In genomic region chr1:58739529-58739928, GRCm38 (mm10) we compare ENCODE assay signal across 11 mouse cellular contexts. TPM values are rescaled to one million over a fixed set of nuclear protein-coding genes. Genes with fewer than 3 reads are reported as not detected.
DNase-seq lines count a peak whose midpoint lies in the region; ATAC-seq lines count a peak whose summit lies in the region.
"Had no signal": no experiment of that assay in that cellular context is flagged by ENCODE, and none has a peak within 500 bp of the region (broad histone marks: within the 10 kb centered on the region; RNA-seq: fewer than 3 reads in every experiment).

No protein-coding gene starts in this region.

- no peak for ATAC-seq in CD4-positive, CD25-positive, alpha-beta regulatory T cell, adult 4 months
- ATAC-seq: inflammation-experienced regulatory T-cells, adult 6 months had no signal

- intact Hi-C loops in left cerebral cortex, postnatal 14 days (cut with DNase I): no loop called here

- DNase-seq in CD4-positive, CD25-positive, alpha-beta regulatory T cell, adult 2 months (ENCODE audit: low read depth, low spot score): peak; percentile 27
- peak; percentile 54 to 62 for DNase-seq in cerebellum, adult 18-20 months
- DNase-seq in frontal cortex, postnatal 36 days (ENCODE audit: low spot score in 2 of 2): peak; percentile 74 to 85
- peak; percentile 65 to 89 for DNase-seq in left cerebral cortex, postnatal 14 days (ENCODE audit: low spot score in 2 of 2)
- no peak for DNase-seq in thymus, postnatal 14 days
- no peak for DNase-seq in adipocyte (ENCODE audit: low spot score)
- DNase-seq in lung, postnatal 4 days: no peak

RNA-seq across cellular contexts. Expression of gene Cflar, which starts 28.2 kb away (rescaled TPM):
- polyA plus RNA-seq in CD4-positive, CD25-positive, alpha-beta regulatory T cell, adult 4 months (2017; shearing (Covaris generic)): 100 to 1,000 TPM; 158 to 204 TPM
- total RNA-seq in left cerebral cortex, postnatal 14 days (2021): 10 to 100 TPM; 24.0 to 24.5 TPM

RNA-seq across cellular contexts. Expression of gene Als2cr12, which starts 43.7 kb away (rescaled TPM):
- under 1 TPM in 1 of 2 experiments, not detected in 1; 0.16 TPM for polyA plus RNA-seq in CD4-positive, CD25-positive, alpha-beta regulatory T cell, adult 4 months (2017; shearing (Covaris generic))
- not detected for total RNA-seq in left cerebral cortex, postnatal 14 days (2021)
- polyA plus RNA-seq: heart, embryonic 14.5 days; inflammation-experienced regulatory T-cells, adult 6 months; macrophage had no signal

RNA-seq across cellular contexts. Expression of gene Casp8, which starts 55.6 kb away (rescaled TPM):
- polyA plus RNA-seq in CD4-positive, CD25-positive, alpha-beta regulatory T cell, adult 4 months (2017; shearing (Covaris generic)): 100 to 1,000 TPM; 197 to 203 TPM
- 1 to 10 TPM; 4.2 to 4.7 TPM for total RNA-seq in left cerebral cortex, postnatal 14 days (2021)

Comparison
In these comparisons a context has a peak if more than half of its experiments do, and no peak if none do; other contexts are left out.
1. DNase-seq: peak in CD4-positive, CD25-positive, alpha-beta regulatory T cell, adult 2 months (single experiment), cerebellum, adult 18-20 months (2 of 2), frontal cortex, postnatal 36 days (2 of 2) and left cerebral cortex, postnatal 14 days (2 of 2); none in thymus, postnatal 14 days (single experiment), adipocyte (single experiment) and lung, postnatal 4 days (0 of 2).